Mouse (Mus musculus): ENCODE measurements around the gene Pigr.

Gene Pigr

GRCm38 (mm10) chr1:130826448-130826847, at the start of gene Pigr:
TSS of gene Pigr (plus strand) at chr1:130826684.
- in situ Hi-C loops (cut with MboI; ENCODE audit: unreplicated experiment in 2 of 2), result loop anchor here in 1 of 2 experiments (25.0 kb wide), 1 partner anchor 436 kb away; no protein-coding TSS in a partner anchor

- in situ Hi-C loops (cut with MboI; ENCODE audit: unreplicated experiment in 2 of 2), result loop anchor here (5.0 to 25.0 kb wide), 4 partner anchors 88 to 482 kb away; no protein-coding TSS in a partner anchor
These were observed 46.6 kb upstream of the Pigr start for GRCm38 (mm10) chr1:130779867-130780266.

- in situ Hi-C loops (cut with MboI; ENCODE audit: unreplicated experiment in 2 of 2), result loop anchor here (5.0 to 25.0 kb wide), 4 partner anchors 92 to 478 kb away; no protein-coding TSS in a partner anchor
These were observed 42.4 kb upstream of the Pigr start for GRCm38 (mm10) chr1:130784054-130784453.

GRCm38 (mm10) chr1:130787001-130787400, 39.5 kb upstream of the Pigr start:
- in situ Hi-C loops (cut with MboI; ENCODE audit: unreplicated experiment in 2 of 2), result loop anchor here (10.0 to 25.0 kb wide), 3 partner anchors 212 to 475 kb away; no protein-coding TSS in a partner anchor

- in situ Hi-C loops (cut with MboI; ENCODE audit: unreplicated experiment in 2 of 2), result loop anchor here (5.0 to 25.0 kb wide), 5 partner anchors 185 to 473 kb away; no protein-coding TSS in a partner anchor
These were observed 36.7 kb upstream of the Pigr start for GRCm38 (mm10) chr1:130789512-130790451.

GRCm38 (mm10) chr1:130795331-130795730, 31.2 kb upstream of the Pigr start:
- in situ Hi-C loops (cut with MboI; ENCODE audit: unreplicated experiment in 2 of 2), result loop anchor here in 1 of 2 experiments (10.0 to 25.0 kb wide), 2 partner anchors 179 to 467 kb away; no protein-coding TSS in a partner anchor

- in situ Hi-C loops (cut with MboI; ENCODE audit: unreplicated experiment in 2 of 2), result loop anchor here in 1 of 2 experiments (10.0 to 25.0 kb wide), 2 partner anchors 178 to 465 kb away; no protein-coding TSS in a partner anchor
These were observed 29.4 kb upstream of the Pigr start for GRCm38 (mm10) chr1:130796967-130797684.

DNA sequence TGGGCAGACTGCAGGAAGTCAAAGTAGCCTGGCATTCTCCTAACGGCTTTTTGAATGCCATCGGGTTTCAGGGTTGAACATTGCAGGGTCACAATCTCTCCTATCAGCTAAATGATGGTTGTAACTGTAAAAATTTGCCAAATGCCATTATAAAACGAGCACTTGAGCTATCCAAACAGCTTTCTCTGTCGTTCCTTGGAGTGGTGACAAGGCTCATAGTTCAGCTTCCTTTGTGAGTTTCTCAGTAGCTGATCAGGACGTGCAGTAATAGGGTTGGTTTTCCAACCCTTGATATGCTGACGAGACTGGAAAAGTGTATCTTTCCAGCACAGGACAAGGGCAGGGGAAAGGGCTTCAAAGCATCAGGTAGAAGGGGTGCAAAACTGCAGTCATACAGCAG, 28.4 kb upstream of the Pigr start:
- in situ Hi-C loops (cut with MboI; ENCODE audit: unreplicated experiment in 2 of 2), result loop anchor here in 1 of 2 experiments (10.0 to 25.0 kb wide), 2 partner anchors 177 to 464 kb away; no protein-coding TSS in a partner anchor

DNA sequence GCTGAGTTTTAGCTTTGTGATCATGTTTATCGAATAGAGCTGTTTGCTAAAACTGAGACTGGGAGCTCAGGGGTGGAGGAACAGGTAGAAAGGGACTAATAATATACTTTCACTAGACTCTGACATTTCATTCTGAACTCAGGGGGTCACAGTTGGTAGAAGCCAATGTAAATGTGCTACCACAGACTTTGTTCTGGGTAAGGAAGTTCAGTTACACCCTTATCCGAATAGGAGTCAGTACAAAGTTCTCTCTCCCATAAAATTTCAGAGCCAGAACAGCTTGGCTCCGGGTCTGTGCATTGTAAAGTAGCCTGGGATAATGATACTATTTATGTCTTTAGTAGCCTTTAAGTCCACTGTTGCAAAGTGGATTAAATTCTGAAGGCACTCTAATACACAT, 27.9 kb upstream of the Pigr start:
- in situ Hi-C loops (cut with MboI; ENCODE audit: unreplicated experiment in 2 of 2), result loop anchor here in 1 of 2 experiments (10.0 to 25.0 kb wide), 2 partner anchors 176 to 464 kb away; no protein-coding TSS in a partner anchor

DNA sequence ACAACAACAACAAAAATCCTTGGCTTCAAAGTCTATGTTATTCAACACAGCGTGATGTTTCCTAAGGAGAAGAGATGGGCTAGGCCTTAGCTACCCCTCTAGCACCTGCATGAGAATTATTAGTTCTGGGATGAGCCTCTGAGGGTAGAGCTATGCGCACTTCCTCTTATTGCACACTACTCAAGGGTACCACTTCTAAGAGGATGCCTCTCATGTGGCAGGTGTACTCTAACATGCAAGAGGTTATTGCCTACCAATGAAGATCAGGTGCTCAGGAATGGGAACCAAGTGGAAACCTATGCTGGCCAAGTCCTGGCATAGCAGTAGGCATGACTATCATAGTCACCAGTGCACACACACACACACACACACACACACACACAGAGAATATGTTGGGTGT, 27.1 kb upstream of the Pigr start:
- in situ Hi-C loops (cut with MboI; ENCODE audit: unreplicated experiment in 2 of 2), result loop anchor here in 1 of 2 experiments (10.0 to 25.0 kb wide), 2 partner anchors 175 to 463 kb away; no protein-coding TSS in a partner anchor

DNA sequence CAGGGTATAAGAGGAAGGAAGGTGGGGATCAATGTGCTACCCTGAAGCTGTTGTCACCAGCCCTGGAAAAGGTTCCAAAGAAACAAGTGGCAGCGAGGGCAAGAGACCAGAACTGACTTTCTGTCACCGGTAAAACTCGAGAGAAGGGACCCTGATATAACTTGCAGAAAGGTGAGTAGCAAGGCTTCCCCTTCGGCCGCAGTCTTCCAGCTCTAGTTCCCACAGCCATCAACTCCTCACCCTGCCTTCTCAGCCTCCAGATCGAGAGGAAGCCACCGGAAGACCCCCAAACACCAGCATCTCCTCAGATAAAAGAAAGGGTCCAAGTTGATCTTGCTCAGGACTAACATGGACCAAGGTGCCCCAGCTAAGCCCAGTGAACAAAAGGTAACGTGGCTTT, 25.9 kb upstream of the Pigr start, which contains the start of gene Fcamr:
Gene Fcamr, plus strand, starts transcription at position 301 of the 400 bp plus-strand sequence.
- in situ Hi-C loops (cut with MboI; ENCODE audit: unreplicated experiment in 2 of 2), result no loop called here

DNA sequence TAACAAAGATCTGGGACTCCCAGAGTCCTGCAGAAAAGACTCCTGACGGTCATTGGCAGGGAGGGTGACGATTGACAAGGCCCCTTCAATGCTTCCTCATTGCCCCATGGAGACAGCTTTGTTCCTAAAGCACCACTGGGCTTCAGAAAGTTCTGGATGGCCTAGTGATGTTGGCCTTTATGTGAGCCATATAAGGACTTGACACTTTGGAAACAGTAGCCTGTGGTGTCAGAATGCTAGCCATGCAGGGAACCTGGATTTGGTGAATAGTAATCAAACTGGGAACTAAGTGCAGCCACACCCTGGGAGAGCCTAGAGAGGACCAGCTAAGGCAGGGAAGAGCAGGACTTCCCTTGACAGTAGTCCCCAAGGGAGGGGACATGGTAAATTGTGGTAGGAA, 25.0 kb upstream of the Pigr start:
- in situ Hi-C loops (cut with MboI; ENCODE audit: unreplicated experiment in 2 of 2), result no loop called here

GRCm38 (mm10) chr1:130802976-130803375, 23.5 kb upstream of the Pigr start:
- in situ Hi-C loops (cut with MboI; ENCODE audit: unreplicated experiment in 2 of 2), result no loop called here

- in situ Hi-C loops (cut with MboI; ENCODE audit: unreplicated experiment in 2 of 2), result no loop called here
These were observed 22.2 kb upstream of the Pigr start for GRCm38 (mm10) chr1:130804279-130804678.

- in situ Hi-C loops (cut with MboI; ENCODE audit: unreplicated experiment in 2 of 2), result no loop called here
These were observed 15.6 kb upstream of the Pigr start for GRCm38 (mm10) chr1:130810906-130811305.

GRCm38 (mm10) chr1:130811316-130811715, 15.2 kb upstream of the Pigr start:
- in situ Hi-C loops (cut with MboI; ENCODE audit: unreplicated experiment in 2 of 2), result no loop called here

- in situ Hi-C loops (cut with MboI; ENCODE audit: unreplicated experiment in 2 of 2), result no loop called here
These were observed 6.7 kb upstream of the Pigr start for GRCm38 (mm10) chr1:130819737-130820136.

DNA sequence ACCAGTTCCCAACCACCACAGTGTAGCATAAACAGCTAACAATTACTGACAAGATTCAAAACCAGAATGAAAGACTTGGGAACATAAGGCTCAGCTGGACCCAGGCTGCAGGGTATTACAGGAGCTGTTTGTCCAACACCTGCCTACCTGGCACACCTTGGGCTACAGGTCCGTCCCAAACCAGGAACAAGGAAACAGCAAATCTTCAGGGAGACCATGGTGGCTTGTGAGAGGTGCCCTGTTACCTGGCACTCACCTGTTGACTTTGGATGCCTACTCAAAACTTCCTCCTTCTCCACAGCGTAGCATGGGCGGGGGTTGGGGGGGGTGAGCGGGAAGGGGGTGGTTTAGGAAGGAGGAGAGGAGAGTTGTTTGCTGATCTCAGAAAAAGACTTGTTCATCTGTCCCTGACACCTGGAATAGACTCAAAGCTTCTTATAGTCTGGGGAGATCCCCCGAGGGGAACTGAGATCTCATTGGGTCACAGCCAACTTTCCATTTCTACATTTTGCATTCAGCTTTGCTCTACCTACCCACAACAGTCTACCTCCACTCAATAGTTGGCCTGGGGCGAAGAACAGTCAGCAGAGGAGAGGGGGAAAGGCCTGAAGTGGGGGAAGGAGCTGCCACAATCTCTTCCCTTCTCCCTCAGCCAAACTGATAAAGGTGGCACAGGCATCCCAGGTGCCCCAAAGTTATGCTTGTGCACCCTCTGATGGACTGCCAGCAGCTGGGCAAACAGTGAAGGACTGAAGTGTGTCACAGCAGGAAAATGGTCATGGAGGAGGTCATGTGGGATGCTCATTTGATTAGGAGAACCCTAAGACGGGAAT, 6.0 kb upstream of the Pigr start:
- in situ Hi-C loops (cut with MboI; ENCODE audit: unreplicated experiment in 2 of 2), result no loop called here

DNA sequence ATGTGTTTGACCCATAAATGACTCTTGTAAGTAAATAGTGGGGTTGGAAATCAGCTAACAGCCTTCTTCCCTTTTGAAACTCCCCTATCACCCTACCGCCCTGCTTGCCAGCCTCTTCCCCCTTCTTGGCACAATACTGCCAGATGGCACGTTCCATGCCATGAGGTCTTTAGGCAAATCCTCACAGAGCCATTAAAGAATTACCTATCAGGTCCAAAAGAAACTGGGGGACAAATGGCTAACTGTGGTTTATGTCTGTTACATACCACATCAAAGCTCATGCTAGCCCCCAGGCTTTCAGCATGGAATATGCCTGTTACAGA, 5.4 kb upstream of the Pigr start:
- in situ Hi-C loops (cut with MboI; ENCODE audit: unreplicated experiment in 2 of 2), result no loop called here

Data from v-Abl transformed pro-B cells (cell line).